Mouse (Mus musculus) stomach, postnatal 0 days (tissue): ENCODE results near the gene Scn8a. TPM values are rescaled to one million over a fixed set of nuclear protein-coding genes. Genes with fewer than 3 reads are reported as not detected.

Source experiments
- ATAC-seq: fragments of 200-750 bp; cut with Nextera tagmentation; 2 replicates; pipeline ENCODE4 v1.8.0; 2017; ENCODE audit not compliant: low FRiP score, low TSS enrichment
- DNase-seq: peaks from one replicate; pipeline ENCODE4 v3.0.0-alpha.2; 2016; ENCODE audit warnings: low spot score
- H3K27ac ChIP-seq: fragments of 300-500 bp; sonication (generic); replicated peaks from 2 replicates; pipeline ENCODE4 v1.5.1; 2014; ENCODE audit warnings: mild to moderate bottlenecking, control low read depth
- H3K27me3 ChIP-seq: fragments of 300-500 bp; sonication (generic); 2 replicates; pipeline ENCODE4 v1.6.1; 2014; ENCODE audit warnings: low read length; ENCODE audit not compliant: control insufficient read depth, insufficient read depth
- H3K36me3 ChIP-seq: fragments of 300-500 bp; sonication (generic); 2 replicates; pipeline ENCODE4 v1.6.1; 2014; ENCODE audit warnings: low read length, mixed read lengths; ENCODE audit not compliant: control insufficient read depth, insufficient read depth
- H3K4me1 ChIP-seq: fragments of 300-500 bp; sonication (generic); replicated peaks from 2 replicates; pipeline ENCODE4 v1.6.1; 2014; ENCODE audit warnings: antibody characterized with exemption; ENCODE audit not compliant: control insufficient read depth, insufficient read depth
- H3K4me2 ChIP-seq: fragments of 300-500 bp; sonication (generic); replicated peaks from 2 replicates; pipeline ENCODE4 v1.6.1; 2014; ENCODE audit warnings: low read depth, mild to moderate bottlenecking, control low read depth, moderate library complexity
- H3K4me3 ChIP-seq: fragments of 300-500 bp; sonication (generic); 2 replicates; pipeline ENCODE4 v1.5.1; 2014; ENCODE audit warnings: low read depth, low read length, control low read depth
- H3K9ac ChIP-seq: fragments of 300-500 bp; sonication (generic); 2 replicates; pipeline ENCODE4 v1.6.1; 2014; ENCODE audit warnings: mild to moderate bottlenecking, low read length, control low read depth, mixed read lengths
- H3K9me3 ChIP-seq: fragments of 300-500 bp; sonication (generic); 2 replicates; pipeline ENCODE4 v1.6.1; 2016; ENCODE audit warnings: low read length; ENCODE audit not compliant: control insufficient read depth
- CTCF ChIP-seq: IDR thresholded peaks from 2 replicates; pipeline ENCODE4 v1.5.1; 2016; ENCODE audit warnings: antibody characterized with exemption, low read depth, mild to moderate bottlenecking, moderate library complexity
- EP300 ChIP-seq: optimal IDR thresholded peaks from 2 replicates; pipeline ENCODE3; 2016; ENCODE audit warnings: antibody characterized with exemption
- WGBS: fragments of 180-500 bp; shearing (Covaris S2); extraction: QIAGEN DNeasy Blood & Tissue Kit; methylation state at CpG from one replicate; pipeline ENCODE4 v1.1.7; 2014; 5-methylcytosine and 5-hydroxymethylcytosine counted together
- polyA plus RNA-seq: library from polyadenylated mRNA; unstranded; fragments of >200 nt; fragmentation: Nextera tagmentation; extraction: Ambion mirVana; gene quantifications from 2 replicates; pipeline ENCODE4 v1.2.1, GENCODE M21; 2015

Scn8a gene
- polyA plus RNA-seq, 1 experiment from 2014 or later = 0.61 TPM

DNA sequence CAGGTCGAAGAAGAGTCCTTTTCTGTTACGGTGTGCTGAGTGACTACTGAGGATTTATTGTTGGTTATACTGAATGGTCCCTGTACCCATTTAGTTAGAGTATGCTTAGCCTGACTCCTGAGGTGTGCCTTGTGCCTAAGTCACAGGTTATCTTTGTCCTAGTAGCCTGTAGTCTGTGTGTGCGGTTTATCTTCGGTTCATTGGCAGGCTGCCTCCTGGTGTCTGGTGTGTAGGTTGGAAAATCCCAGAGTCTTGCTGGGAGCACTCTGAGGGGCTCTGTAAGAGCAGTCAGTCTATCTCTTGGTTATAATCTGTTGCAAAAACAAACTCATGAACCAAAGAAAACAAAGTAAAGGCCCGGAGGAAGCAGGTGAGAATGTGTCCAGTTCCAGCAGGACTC, 11.7 kb downstream of the Scn8a start:
- no peaks in the 10 kb centered on the region for H3K4me1 ChIP-seq
- no peak overlapping the region for H3K4me3 ChIP-seq
- no peak for ATAC-seq
- 70% methylated on average over 5 of the region's 5 CpGs for WGBS
- no peak overlapping the region for H3K27ac ChIP-seq
- no peak overlapping the region for H3K4me2 ChIP-seq
- H3K9ac ChIP-seq = no peak overlapping the region
- H3K36me3 ChIP-seq = no peaks in the 10 kb centered on the region
- H3K27me3 ChIP-seq = no peaks in the 10 kb centered on the region
- no peak for TF ChIP-seq EP300
- no peak for TF ChIP-seq CTCF
- H3K9me3 ChIP-seq = no peaks in the 10 kb centered on the region
- no peak for DNase-seq

DNA sequence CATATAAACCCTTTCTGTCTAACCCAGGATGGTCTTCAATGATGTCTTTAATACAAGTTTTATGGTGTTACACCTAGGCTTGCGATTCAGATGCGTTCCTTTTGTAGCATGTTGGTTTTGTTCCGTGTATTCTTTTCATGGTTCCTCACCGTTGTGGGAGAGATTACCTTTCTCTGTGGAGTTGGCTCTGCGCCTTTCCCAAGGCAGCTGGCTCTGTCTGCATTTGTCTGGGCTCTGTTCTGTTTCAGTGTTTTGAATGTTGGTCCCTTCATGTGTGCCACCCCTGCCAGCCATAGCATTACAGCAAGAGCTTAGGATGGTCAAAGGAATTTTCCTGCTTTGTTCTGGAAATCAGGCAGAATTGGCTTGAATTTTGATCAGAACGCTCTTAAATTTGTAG, 14.8 kb downstream of the Scn8a start:
- H3K9me3 ChIP-seq = no peaks in the 10 kb centered on the region
- TF ChIP-seq CTCF (no peak), EP300 (no peak)
- ATAC-seq (no peak), DNase-seq (no peak)
- no peak overlapping the region for H3K4me3 ChIP-seq
- WGBS = 87% methylated on average over 6 of the region's 6 CpGs
- H3K4me2 ChIP-seq = no peak overlapping the region
- H3K27ac ChIP-seq = no peak overlapping the region
- no peak overlapping the region for H3K9ac ChIP-seq
- H3K27me3 ChIP-seq = no peaks in the 10 kb centered on the region
- H3K4me1 ChIP-seq = no peaks in the 10 kb centered on the region
- H3K36me3 ChIP-seq = no peaks in the 10 kb centered on the region

DNA sequence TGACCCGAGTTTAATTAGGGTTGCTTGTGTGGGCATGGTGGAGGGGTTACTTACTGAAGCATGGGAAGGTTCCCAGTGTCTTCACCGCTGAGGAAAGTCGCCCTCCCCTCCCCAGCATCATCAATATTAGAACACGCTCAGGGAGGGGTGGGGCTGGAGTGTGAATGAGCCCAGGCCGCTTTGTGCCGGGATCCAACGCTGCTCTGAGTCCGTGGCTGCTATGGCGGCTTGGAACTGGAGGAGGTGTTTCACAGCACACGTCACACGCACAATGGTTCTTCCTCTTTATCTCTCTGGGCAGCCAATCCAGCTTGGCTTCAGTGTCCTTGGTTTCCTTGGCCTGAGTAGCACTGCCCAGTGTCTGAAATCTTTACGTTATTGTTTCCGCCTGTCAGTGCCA, 22.3 kb downstream of the Scn8a start:
- DNase-seq = no peak
- TF ChIP-seq CTCF = no peak
- no peak for TF ChIP-seq EP300
- Histone ChIP-seq H3K4me2 (no peak overlapping the region), H3K27me3 (no peaks in the 10 kb centered on the region), H3K36me3 (no peaks in the 10 kb centered on the region), H3K4me3 (no peak overlapping the region), H3K4me1 (no peaks in the 10 kb centered on the region), H3K9ac (no peak overlapping the region), H3K9me3 (no peaks in the 10 kb centered on the region), H3K27ac (no peak overlapping the region)
- WGBS = 64% methylated on average over 13 of the region's 13 CpGs
- no peak for ATAC-seq

DNA sequence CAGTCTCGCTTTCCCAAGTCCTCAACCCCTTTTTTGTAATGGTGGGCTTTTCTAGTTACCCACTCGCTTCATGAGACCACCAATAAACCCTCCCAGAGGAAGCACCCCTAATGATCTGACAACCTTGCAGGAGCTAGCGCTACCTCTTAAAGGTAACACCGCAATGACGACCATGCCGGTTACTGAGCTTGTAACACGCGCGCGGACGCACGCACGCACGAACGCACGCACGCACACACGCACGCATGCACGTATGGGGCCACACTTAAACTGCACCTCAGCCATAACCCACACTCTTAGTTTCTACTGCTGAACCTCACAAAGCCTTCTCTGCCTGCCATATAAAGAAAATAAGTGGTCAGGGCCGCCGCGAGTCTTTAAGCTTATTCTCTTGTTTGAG, 26.8 kb downstream of the Scn8a start:
- no peak for TF ChIP-seq EP300
- no peak for TF ChIP-seq CTCF
- Histone ChIP-seq H3K27me3 (no peaks in the 10 kb centered on the region), H3K4me3 (no peak overlapping the region), H3K9ac (no peak overlapping the region), H3K4me2 (no peak overlapping the region), H3K4me1 (no peaks in the 10 kb centered on the region), H3K27ac (no peak overlapping the region), H3K36me3 (no peaks in the 10 kb centered on the region), H3K9me3 (no peaks in the 10 kb centered on the region)
- DNase-seq = no peak
- ATAC-seq = no peak
- WGBS = 96% methylated on average over 23 of the region's 23 CpGs

DNA sequence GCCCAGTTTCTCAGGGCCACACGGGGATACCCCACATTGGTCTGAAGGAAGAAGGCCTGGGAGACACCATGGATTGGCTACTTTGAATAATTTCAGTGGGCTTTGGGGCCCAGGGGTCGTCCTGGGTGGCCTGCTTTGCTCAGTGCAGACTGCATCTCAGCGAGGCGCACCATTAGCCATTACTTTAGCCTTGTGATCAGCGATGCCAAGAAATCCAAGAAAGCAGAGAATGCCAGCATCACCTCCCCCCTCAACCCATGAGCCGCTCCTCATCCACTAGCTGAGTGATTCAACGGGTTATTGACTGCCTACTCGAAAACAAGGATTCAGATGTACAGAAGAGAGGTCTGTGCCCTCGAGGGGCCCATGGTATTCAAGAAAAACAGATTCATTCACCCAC, 34.2 kb downstream of the Scn8a start:
- DNase-seq (no peak), ATAC-seq (no peak)
- H3K4me3 ChIP-seq = no peak overlapping the region
- H3K27me3 ChIP-seq = no peaks in the 10 kb centered on the region
- TF ChIP-seq CTCF (no peak), EP300 (no peak)
- H3K36me3 ChIP-seq = no peaks in the 10 kb centered on the region
- H3K4me2 ChIP-seq = no peak overlapping the region
- H3K27ac ChIP-seq = no peak overlapping the region
- no peak overlapping the region for H3K9ac ChIP-seq
- H3K9me3 ChIP-seq = no peaks in the 10 kb centered on the region
- WGBS = 79% methylated on average over 9 of the region's 9 CpGs
- H3K4me1 ChIP-seq = no peaks in the 10 kb centered on the region

DNA sequence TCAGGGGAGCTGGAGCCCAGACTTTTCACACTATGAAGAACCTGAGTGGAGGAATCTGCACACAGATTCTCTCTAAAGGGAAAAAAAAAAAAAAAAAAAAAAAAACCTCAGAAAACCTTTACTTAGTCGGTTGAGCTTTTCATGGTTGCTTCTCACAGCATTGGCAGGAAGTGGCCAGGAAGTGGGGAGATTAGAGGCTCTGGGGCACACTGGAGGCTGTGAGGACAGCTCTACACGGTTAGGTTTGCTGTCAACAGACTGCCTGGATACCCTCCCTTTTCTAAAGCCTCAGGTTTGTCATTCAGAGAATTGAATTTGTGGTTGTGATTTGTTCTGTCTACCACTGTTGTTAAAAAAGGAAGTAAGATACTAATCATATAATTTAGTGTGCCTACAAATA, 35.3 kb downstream of the Scn8a start:
- no peak for TF ChIP-seq EP300
- no peak for TF ChIP-seq CTCF
- WGBS = 10% methylated on average over 2 of the region's 2 CpGs
- no peaks in the 10 kb centered on the region for H3K27me3 ChIP-seq
- DNase-seq = no peak
- no peak overlapping the region for H3K4me2 ChIP-seq
- no peak for ATAC-seq
- H3K9ac ChIP-seq = no peak overlapping the region
- H3K27ac ChIP-seq = no peak overlapping the region
- no peaks in the 10 kb centered on the region for H3K4me1 ChIP-seq
- H3K4me3 ChIP-seq = no peak overlapping the region
- no peaks in the 10 kb centered on the region for H3K36me3 ChIP-seq
- H3K9me3 ChIP-seq = no peaks in the 10 kb centered on the region

DNA sequence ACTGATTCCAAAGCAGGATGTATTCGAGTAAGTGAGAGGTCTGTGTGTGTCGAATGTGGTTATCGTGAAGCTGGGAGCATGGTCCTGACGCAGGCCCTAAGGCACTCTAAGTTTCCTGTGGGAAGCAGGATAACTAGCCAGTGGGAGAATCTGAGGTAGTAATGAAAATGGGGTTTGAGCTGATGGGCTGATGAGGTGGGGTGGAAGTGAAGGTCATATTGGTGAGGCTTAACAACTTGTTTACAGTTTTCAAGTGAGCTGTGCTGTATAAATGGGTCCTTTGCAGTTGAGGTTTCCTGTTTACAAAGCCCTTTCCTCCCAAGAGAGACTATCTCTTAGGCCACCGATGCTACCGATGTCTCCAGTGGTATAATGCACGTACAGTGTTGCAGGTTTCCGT, 36.1 kb downstream of the Scn8a start:
- Histone ChIP-seq H3K4me3 (no peak overlapping the region), H3K27ac (no peak overlapping the region), H3K9me3 (no peaks in the 10 kb centered on the region), H3K9ac (no peak overlapping the region), H3K4me1 (no peaks in the 10 kb centered on the region), H3K36me3 (no peaks in the 10 kb centered on the region), H3K4me2 (no peak overlapping the region), H3K27me3 (no peaks in the 10 kb centered on the region)
- 74% methylated on average over 8 of the region's 8 CpGs for WGBS
- ATAC-seq = no peak
- DNase-seq = no peak
- TF ChIP-seq EP300 = no peak
- no peak for TF ChIP-seq CTCF
